Mouse (Mus musculus): ENCODE results near the gene Pusl1.

DNA sequence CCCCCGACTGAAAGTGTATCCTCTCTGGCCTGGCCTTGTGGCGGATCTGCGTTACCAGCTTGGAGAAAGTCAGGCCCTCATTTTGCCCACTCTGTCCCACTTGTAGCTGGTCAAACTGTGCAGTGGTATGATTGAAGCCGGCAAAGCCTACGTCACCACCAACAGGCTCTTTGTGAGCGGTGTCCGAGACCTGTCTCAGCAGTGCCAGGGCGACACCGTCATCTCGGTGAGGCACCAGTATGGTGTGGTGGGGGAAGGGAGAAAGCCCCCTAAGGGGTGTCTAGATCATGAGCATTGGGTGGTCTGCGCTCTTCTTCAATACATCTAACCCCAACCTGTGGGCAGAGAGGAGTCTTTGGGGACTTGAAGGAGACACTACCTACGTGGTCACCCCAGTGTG is 4.9 kb upstream of the Pusl1 start:
- TF ChIP-seq POLR2A (IDR thresholded peaks at IDR 0.05; ENCODE audit: insufficient read depth, low read depth, low read length) (no peak), CTCF (IDR thresholded peaks at IDR 0.05) (no peak), EP300 (IDR thresholded peaks at IDR 0.05; ENCODE audit: insufficient read depth, low read depth, low read length) (no peak)
